Mouse (Mus musculus) forebrain, postnatal 0 days (tissue): ENCODE data around the gene Hyal2. TPM values are rescaled to one million over a fixed set of nuclear protein-coding genes. Genes with fewer than 3 reads are reported as not detected.

Source experiments
- ATAC-seq: fragments of 200-750 bp; cut with Nextera tagmentation; 2 replicates; pipeline ENCODE4 v1.8.0; 2017; ENCODE audit warnings: mild to moderate bottlenecking, moderate library complexity
- DNase-seq: peaks from one replicate; pipeline ENCODE4 v3.0.0-alpha.2; 2015
- H3K27ac ChIP-seq: fragments of 300-500 bp; sonication (generic); 2 replicates; pipeline ENCODE4 v1.5.1; 2014; ENCODE audit warnings: low read depth, mild to moderate bottlenecking, antibody characterized with exemption, low read length, moderate library complexity, mixed read lengths
- H3K27me3 ChIP-seq: fragments of 300-500 bp; sonication (generic); 2 replicates; pipeline ENCODE4 v1.6.1; 2014; ENCODE audit warnings: mild to moderate bottlenecking, low read length, mixed read lengths; ENCODE audit not compliant: insufficient read depth
- H3K36me3 ChIP-seq: fragments of 300-500 bp; sonication (generic); 2 replicates; pipeline ENCODE4 v1.6.1; 2014; ENCODE audit warnings: mild to moderate bottlenecking, moderate library complexity; ENCODE audit not compliant: insufficient read depth
- H3K4me1 ChIP-seq: fragments of 300-500 bp; sonication (generic); 2 replicates; pipeline ENCODE4 v1.6.1; 2014; ENCODE audit warnings: antibody characterized with exemption; ENCODE audit not compliant: insufficient read depth
- H3K4me2 ChIP-seq: fragments of 300-500 bp; sonication (generic); 2 replicates; pipeline ENCODE4 v1.6.1; 2014; ENCODE audit warnings: low read depth, mild to moderate bottlenecking, moderate library complexity
- H3K4me3 ChIP-seq: fragments of 300-500 bp; sonication (generic); 2 replicates; pipeline ENCODE4 v1.5.1; 2014; ENCODE audit warnings: low read depth, low read length, mixed read lengths
- H3K9ac ChIP-seq: fragments of 300-500 bp; sonication (generic); 2 replicates; pipeline ENCODE4 v1.6.1; 2014; ENCODE audit warnings: mild to moderate bottlenecking
- H3K9me3 ChIP-seq: fragments of 300-500 bp; sonication (generic); 2 replicates; pipeline ENCODE4 v1.6.1; 2016; ENCODE audit warnings: low read length
- CTCF ChIP-seq: sonication (generic); IDR thresholded peaks from 2 replicates; pipeline ENCODE4 v1.5.1; 2016; ENCODE audit warnings: antibody characterized with exemption, control low read depth, low read depth
- WGBS: fragments of 180-500 bp; shearing (Covaris S2); extraction: QIAGEN DNeasy Blood & Tissue Kit; methylation state at CpG from one replicate; pipeline ENCODE4 v1.1.7; 2014; 5-methylcytosine and 5-hydroxymethylcytosine counted together
- polyA plus RNA-seq: library from polyadenylated mRNA; unstranded; fragments of >200 nt; fragmentation: Nextera tagmentation; extraction: Ambion mirVana; gene quantifications from 2 replicates; pipeline ENCODE4 v1.2.1, GENCODE M21; 2015
- total RNA-seq: library from RNA; depleted of rRNA; stranded (reverse); fragments of >200 nt; gene quantifications from 2 replicates; pipeline ENCODE4 v1.2.3, GENCODE M21; 2014

Hyal2 gene
- total and polyA plus RNA-seq, 2 experiments from 2014 or later = 43.1 to 51.5 TPM

GRCm38 (mm10) chr9:107568331-107569261 is 851 bp downstream of the Hyal2 start:
- Histone ChIP-seq H3K27me3 (no peaks in the 10 kb centered on the region), H3K4me2 (peak overlapping the region; percentile 76), H3K4me3 (peak overlapping the region; percentile 63), H3K9me3 (no peaks in the 10 kb centered on the region), H3K4me1 (peaks cover 32% of the 10 kb centered on the region), H3K27ac (peak overlapping the region; percentile 89), H3K36me3 (peaks cover 38% of the 10 kb centered on the region), H3K9ac (peak overlapping the region; percentile 69)
- peak; percentile 93 for ATAC-seq
- peak; percentile 94 for DNase-seq
- WGBS = under 1% methylated on average over 41 of the region's 41 CpGs
- TF ChIP-seq CTCF = no peak; the same call in 1 of the 2 replicates

GRCm38 (mm10) chr9:107569270-107569669 is 1.5 kb downstream of the Hyal2 start:
- peaks cover 25% of the 10 kb centered on the region for H3K4me1 ChIP-seq
- H3K4me3 ChIP-seq = peak overlapping the region; percentile 63

GRCm38 (mm10) chr9:107570016-107570415 is 2.3 kb downstream of the Hyal2 start:
- Histone ChIP-seq H3K27ac (peak overlapping the region; percentile 89; the same call in 1 of the 2 replicates), H3K4me2 (peak overlapping the region; percentile 76), H3K36me3 (peaks cover 40% of the 10 kb centered on the region), H3K9ac (peak overlapping the region; percentile 69), H3K4me3 (peak overlapping the region; percentile 63), H3K9me3 (no peaks in the 10 kb centered on the region), H3K27me3 (no peaks in the 10 kb centered on the region), H3K4me1 (peaks cover 24% of the 10 kb centered on the region)
- WGBS = 37% methylated on average over 13 of the region's 13 CpGs
- TF ChIP-seq CTCF = no peak
- DNase-seq (no peak), ATAC-seq (no peak)

More at GRCm38 (mm10) chr9:107569270-107569669, 1.5 kb downstream of the Hyal2 start:
- no peaks in the 10 kb centered on the region for H3K27me3 ChIP-seq
- H3K9me3 ChIP-seq = no peaks in the 10 kb centered on the region
- DNase-seq (no peak), ATAC-seq (peak; percentile 17)
- 0 out of 2 replicates have a peak, but pooled peaks have one; percentile 23 for TF ChIP-seq CTCF
- H3K27ac ChIP-seq = peak overlapping the region; percentile 89
- H3K9ac ChIP-seq = peak overlapping the region; percentile 69
- peaks cover 41% of the 10 kb centered on the region for H3K36me3 ChIP-seq
- 0% methylated on average over 21 of the region's 23 CpGs for WGBS
- H3K4me2 ChIP-seq = peak overlapping the region; percentile 76

- 94% methylated on average over 21 of the region's 21 CpGs for WGBS
- Histone ChIP-seq H3K36me3 (peaks cover 34% of the 10 kb centered on the region), H3K4me1 (peaks cover 24% of the 10 kb centered on the region), H3K27ac (0 out of 2 replicates have a peak overlapping the region, but pooled peaks have one; percentile 4), H3K9ac (no peak overlapping the region), H3K4me3 (0 out of 2 replicates have a peak overlapping the region, but pooled peaks have one; percentile 63), H3K4me2 (peak overlapping the region; percentile 76), H3K27me3 (no peaks in the 10 kb centered on the region), H3K9me3 (no peaks in the 10 kb centered on the region)
- no peak for TF ChIP-seq CTCF
- ATAC-seq (no peak), DNase-seq (no peak)
These were observed 3.1 kb downstream of the Hyal2 start for GRCm38 (mm10) chr9:107570845-107571244.

GRCm38 (mm10) chr9:107571534-107572326 is 4.0 kb downstream of the Hyal2 start:
- TF ChIP-seq CTCF = no peak
- WGBS = 93% methylated on average over 22 of the region's 22 CpGs
- peaks cover 24% of the 10 kb centered on the region for H3K4me1 ChIP-seq
- no peak overlapping the region for H3K4me3 ChIP-seq
- no peak for DNase-seq
- peaks cover 34% of the 10 kb centered on the region for H3K36me3 ChIP-seq
- no peaks in the 10 kb centered on the region for H3K9me3 ChIP-seq
- ATAC-seq = no peak
- no peaks in the 10 kb centered on the region for H3K27me3 ChIP-seq
- H3K9ac ChIP-seq = no peak overlapping the region
- no peak overlapping the region for H3K27ac ChIP-seq
- H3K4me2 ChIP-seq = no peak overlapping the region

GRCm38 (mm10) chr9:107572327-107572662 is 4.5 kb downstream of the Hyal2 start:
- no peak overlapping the region for H3K9ac ChIP-seq
- peaks cover 24% of the 10 kb centered on the region for H3K4me1 ChIP-seq
- 95% methylated on average over 2 of the region's 2 CpGs for WGBS
- H3K4me3 ChIP-seq = no peak overlapping the region
- H3K36me3 ChIP-seq = peaks cover 34% of the 10 kb centered on the region
- no peak for ATAC-seq
- H3K27ac ChIP-seq = no peak overlapping the region
- no peaks in the 10 kb centered on the region for H3K27me3 ChIP-seq
- TF ChIP-seq CTCF = no peak
- no peaks in the 10 kb centered on the region for H3K9me3 ChIP-seq
- DNase-seq = no peak
- no peak overlapping the region for H3K4me2 ChIP-seq
